Mouse (Mus musculus): ENCODE results near the gene 1700025G04Rik. TPM values are rescaled to one million over a fixed set of nuclear protein-coding genes. Genes with fewer than 3 reads are reported as not detected.

The 1700025G04Rik gene
- polyA plus RNA-seq, 1 experiment, result 5.0 TPM

DNA sequence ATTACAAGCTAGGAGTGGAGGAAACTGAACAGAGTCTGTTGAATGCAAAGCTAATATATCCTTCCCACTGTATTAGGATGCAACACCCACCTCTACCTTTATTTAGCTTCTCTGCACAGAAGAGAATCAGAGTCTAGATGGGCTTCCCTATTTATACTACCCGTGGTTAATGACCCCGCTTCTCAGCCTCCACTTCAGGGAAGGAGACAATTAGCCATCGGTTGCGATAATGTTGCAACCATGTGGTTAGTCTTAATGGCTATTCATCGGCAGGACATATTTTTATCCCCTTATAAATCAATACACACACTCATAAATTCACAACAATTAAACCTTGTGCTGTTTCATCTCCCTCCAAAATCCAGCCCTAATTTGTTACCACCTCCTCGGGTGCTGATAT lies 9.7 kb downstream of the 1700025G04Rik start:
- TF ChIP-seq CTCF (IDR thresholded peaks at IDR 0.05; ENCODE audit: borderline replicate concordance, control insufficient read depth, extremely low read depth, insufficient read depth, low read length, poor library complexity) (no peak), POLR2A (IDR thresholded peaks at IDR 0.05; ENCODE audit: control insufficient read depth, extremely low read depth, insufficient read depth, low read length, poor library complexity) (no peak)
- DNase-seq, result no peak
- H3K4me3 ChIP-seq (ENCODE audit: control insufficient read depth, insufficient read depth, low read length), result no peak overlapping the region
- WGBS, result 88% methylated on average over 6 of the region's 6 CpGs
- H3K27ac ChIP-seq (ENCODE audit: control insufficient read depth, insufficient read depth, low read length), result no peak overlapping the region
- no peaks in the 10 kb centered on the region for H3K27me3 ChIP-seq (ENCODE audit: control insufficient read depth, insufficient read depth, low read length)
- no peaks in the 10 kb centered on the region for H3K36me3 ChIP-seq (ENCODE audit: control insufficient read depth, insufficient read depth, low read length)
- peaks cover 13% of the 10 kb centered on the region for H3K4me1 ChIP-seq (replicated peaks; ENCODE audit: control insufficient read depth, insufficient read depth, low read length)

DNA sequence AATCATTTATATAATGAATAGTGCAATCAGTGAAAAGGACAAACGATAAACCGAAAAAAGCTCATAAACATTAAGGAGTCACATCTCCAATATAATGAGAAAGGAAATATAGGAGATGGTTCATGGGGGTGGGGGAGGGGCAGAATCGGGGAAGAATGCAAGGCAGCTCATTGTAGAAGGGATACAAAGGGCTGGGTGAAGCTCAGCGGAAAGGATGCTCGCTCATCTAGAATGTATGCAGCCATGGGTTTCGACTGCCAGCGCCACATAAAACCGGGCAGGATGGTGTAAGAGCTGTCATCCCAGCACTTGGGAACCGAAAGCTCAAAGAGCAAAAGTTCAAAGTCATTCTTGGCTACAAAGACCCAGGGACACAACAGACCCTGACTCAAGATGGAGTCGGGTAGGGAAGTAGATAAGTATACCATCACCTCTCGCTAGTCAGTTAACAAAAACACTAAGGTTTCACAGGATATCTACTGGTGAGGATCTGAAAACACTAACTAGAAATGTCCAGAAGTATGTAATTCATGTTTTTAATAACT lies 12.7 kb downstream of the 1700025G04Rik start:
- no peak overlapping the region for H3K27ac ChIP-seq (ENCODE audit: control insufficient read depth, insufficient read depth, low read length)
- no peak for TF ChIP-seq POLR2A (IDR thresholded peaks at IDR 0.05; ENCODE audit: control insufficient read depth, extremely low read depth, insufficient read depth, low read length, poor library complexity)
- no peak for TF ChIP-seq CTCF (IDR thresholded peaks at IDR 0.05; ENCODE audit: borderline replicate concordance, control insufficient read depth, extremely low read depth, insufficient read depth, low read length, poor library complexity)
- H3K4me1 ChIP-seq (replicated peaks; ENCODE audit: control insufficient read depth, insufficient read depth, low read length), result no peaks in the 10 kb centered on the region; the same call in 1 of the 2 replicates
- H3K27me3 ChIP-seq (ENCODE audit: control insufficient read depth, insufficient read depth, low read length), result no peaks in the 10 kb centered on the region
- 95% methylated on average over 11 of the region's 11 CpGs for WGBS
- no peak for DNase-seq
- H3K36me3 ChIP-seq (ENCODE audit: control insufficient read depth, insufficient read depth, low read length), result no peaks in the 10 kb centered on the region
- no peak overlapping the region for H3K4me3 ChIP-seq (ENCODE audit: control insufficient read depth, insufficient read depth, low read length)

GRCm38 (mm10) chr1:152076222-152076845 lies 13.6 kb downstream of the 1700025G04Rik start:
- Histone ChIP-seq H3K27me3 (ENCODE audit: control insufficient read depth, insufficient read depth, low read length) (no peaks in the 10 kb centered on the region), H3K27ac (ENCODE audit: control insufficient read depth, insufficient read depth, low read length) (no peak overlapping the region), H3K36me3 (ENCODE audit: control insufficient read depth, insufficient read depth, low read length) (no peaks in the 10 kb centered on the region), H3K4me3 (ENCODE audit: control insufficient read depth, insufficient read depth, low read length) (no peak overlapping the region), H3K4me1 (replicated peaks; ENCODE audit: control insufficient read depth, insufficient read depth, low read length) (no peaks in the 10 kb centered on the region; the same call in 1 of the 2 replicates)
- DNase-seq, result no peak
- no peak for TF ChIP-seq CTCF (IDR thresholded peaks at IDR 0.05; ENCODE audit: borderline replicate concordance, control insufficient read depth, extremely low read depth, insufficient read depth, low read length, poor library complexity)
- TF ChIP-seq POLR2A (IDR thresholded peaks at IDR 0.05; ENCODE audit: control insufficient read depth, extremely low read depth, insufficient read depth, low read length, poor library complexity), result no peak
- WGBS, result 98% methylated on average over 14 of the region's 14 CpGs

- 97% methylated on average over 6 of the region's 6 CpGs for WGBS
- no peak overlapping the region for H3K4me3 ChIP-seq (ENCODE audit: control insufficient read depth, insufficient read depth, low read length)
- no peaks in the 10 kb centered on the region for H3K27me3 ChIP-seq (ENCODE audit: control insufficient read depth, insufficient read depth, low read length)
- no peaks in the 10 kb centered on the region for H3K36me3 ChIP-seq (ENCODE audit: control insufficient read depth, insufficient read depth, low read length)
- TF ChIP-seq POLR2A (IDR thresholded peaks at IDR 0.05; ENCODE audit: control insufficient read depth, extremely low read depth, insufficient read depth, low read length, poor library complexity), result no peak
- no peak for TF ChIP-seq CTCF (IDR thresholded peaks at IDR 0.05; ENCODE audit: borderline replicate concordance, control insufficient read depth, extremely low read depth, insufficient read depth, low read length, poor library complexity)
- no peak overlapping the region for H3K27ac ChIP-seq (ENCODE audit: control insufficient read depth, insufficient read depth, low read length)
- no peaks in the 10 kb centered on the region; the same call in 1 of the 2 replicates for H3K4me1 ChIP-seq (replicated peaks; ENCODE audit: control insufficient read depth, insufficient read depth, low read length)
- no peak for DNase-seq
Measured at GRCm38 (mm10) chr1:152075725-152076124, 14.2 kb downstream of the 1700025G04Rik start.

GRCm38 (mm10) chr1:152070441-152070840 lies 19.5 kb downstream of the 1700025G04Rik start:
- no peak overlapping the region for H3K4me3 ChIP-seq (ENCODE audit: control insufficient read depth, insufficient read depth, low read length)
- TF ChIP-seq POLR2A (IDR thresholded peaks at IDR 0.05; ENCODE audit: control insufficient read depth, extremely low read depth, insufficient read depth, low read length, poor library complexity), result no peak
- TF ChIP-seq CTCF (IDR thresholded peaks at IDR 0.05; ENCODE audit: borderline replicate concordance, control insufficient read depth, extremely low read depth, insufficient read depth, low read length, poor library complexity), result no peak
- H3K27ac ChIP-seq (ENCODE audit: control insufficient read depth, insufficient read depth, low read length), result no peak overlapping the region
- no peak for DNase-seq
- H3K36me3 ChIP-seq (ENCODE audit: control insufficient read depth, insufficient read depth, low read length), result no peaks in the 10 kb centered on the region
- WGBS, result 93% methylated on average over 4 of the region's 4 CpGs
- H3K27me3 ChIP-seq (ENCODE audit: control insufficient read depth, insufficient read depth, low read length), result no peaks in the 10 kb centered on the region
- H3K4me1 ChIP-seq (replicated peaks; ENCODE audit: control insufficient read depth, insufficient read depth, low read length), result no peaks in the 10 kb centered on the region; the same call in 1 of the 2 replicates

DNA sequence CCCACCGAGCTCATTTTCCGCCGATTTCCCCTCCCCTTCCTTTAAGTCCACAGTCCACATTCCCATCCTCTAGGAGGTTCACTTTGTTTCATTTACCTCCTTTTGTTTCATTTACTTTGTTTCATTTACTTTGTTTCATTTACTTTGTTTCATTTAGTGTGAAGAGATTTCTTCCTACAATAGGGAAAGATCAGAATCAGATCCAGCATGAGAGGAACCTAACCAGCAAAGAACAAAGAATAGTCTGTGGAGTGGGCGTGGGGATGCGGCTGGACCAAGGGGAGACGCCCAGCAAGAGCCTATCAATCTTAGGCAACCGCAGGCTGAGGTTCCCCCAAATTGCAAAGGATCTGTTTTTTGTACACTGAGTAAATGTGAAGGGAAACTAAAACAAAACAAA lies 20.2 kb downstream of the 1700025G04Rik start:
- H3K4me1 ChIP-seq (replicated peaks; ENCODE audit: control insufficient read depth, insufficient read depth, low read length), result no peaks in the 10 kb centered on the region
- no peaks in the 10 kb centered on the region for H3K27me3 ChIP-seq (ENCODE audit: control insufficient read depth, insufficient read depth, low read length)
- H3K36me3 ChIP-seq (ENCODE audit: control insufficient read depth, insufficient read depth, low read length), result no peaks in the 10 kb centered on the region
- no peak for TF ChIP-seq POLR2A (IDR thresholded peaks at IDR 0.05; ENCODE audit: control insufficient read depth, extremely low read depth, insufficient read depth, low read length, poor library complexity)
- DNase-seq, result no peak
- H3K27ac ChIP-seq (ENCODE audit: control insufficient read depth, insufficient read depth, low read length), result no peak overlapping the region
- WGBS, result 97% methylated on average over 7 of the region's 7 CpGs
- H3K4me3 ChIP-seq (ENCODE audit: control insufficient read depth, insufficient read depth, low read length), result no peak overlapping the region

GRCm38 (mm10) chr1:152067919-152068318 lies 22.0 kb downstream of the 1700025G04Rik start:
- H3K27me3 ChIP-seq (ENCODE audit: control insufficient read depth, insufficient read depth, low read length), result no peaks in the 10 kb centered on the region
- H3K36me3 ChIP-seq (ENCODE audit: control insufficient read depth, insufficient read depth, low read length), result no peaks in the 10 kb centered on the region
- H3K27ac ChIP-seq (ENCODE audit: control insufficient read depth, insufficient read depth, low read length), result no peak overlapping the region

More at GRCm38 (mm10) chr1:152067919-152068318, 22.0 kb downstream of the 1700025G04Rik start:
- Histone ChIP-seq H3K4me1 (replicated peaks; ENCODE audit: control insufficient read depth, insufficient read depth, low read length) (no peaks in the 10 kb centered on the region), H3K4me3 (ENCODE audit: control insufficient read depth, insufficient read depth, low read length) (no peak overlapping the region)
- no peak for DNase-seq
- TF ChIP-seq POLR2A (IDR thresholded peaks at IDR 0.05; ENCODE audit: control insufficient read depth, extremely low read depth, insufficient read depth, low read length, poor library complexity) (no peak), CTCF (IDR thresholded peaks at IDR 0.05; ENCODE audit: borderline replicate concordance, control insufficient read depth, extremely low read depth, insufficient read depth, low read length, poor library complexity) (no peak)

All from thymus, adult 2 months (tissue).